Mouse (Mus musculus) bone marrow macrophage, adult 2 months (primary cell): Measurements from ENCODE around the gene Gabbr2. TPM values are rescaled to one million over a fixed set of nuclear protein-coding genes. Genes with fewer than 3 reads are reported as not detected.
A peak's percentile ranks its signal among the peaks of the same experiment; 100 is the strongest.
"Not testable (repeated sequence)": the region's sequence is repeated elsewhere in the genome, so short reads cannot be mapped to it uniquely, and the experiment has no call there.

Experiments used
- H3K27ac ChIP-seq: 2 replicates; pipeline ENCODE4 v1.5.1; 2012; ENCODE audit warnings: low read depth, low read length; ENCODE audit not compliant: insufficient read depth
- H3K4me1 ChIP-seq: 2 replicates; pipeline ENCODE4 v1.6.1; 2012; ENCODE audit warnings: low read length; ENCODE audit not compliant: control insufficient read depth, insufficient read depth
- H3K4me3 ChIP-seq: 2 replicates; pipeline ENCODE4 v1.5.1; 2012; ENCODE audit warnings: mild to moderate bottlenecking, low read length, moderate library complexity; ENCODE audit not compliant: insufficient read depth
- CTCF ChIP-seq: IDR thresholded peaks from 2 replicates; pipeline ENCODE4 v1.5.1; 2012; ENCODE audit warnings: low read depth, mild to moderate bottlenecking, low read length, moderate library complexity
- POLR2A ChIP-seq: IDR thresholded peaks from 2 replicates; pipeline ENCODE4 v1.6.1; 2012; ENCODE audit warnings: mild to moderate bottlenecking, low read depth, low read length, borderline replicate concordance
- polyA plus RNA-seq: library from polyadenylated mRNA; stranded (reverse); fragments of >200 nt; gene quantifications from 2 replicates; pipeline ENCODE4 v1.2.4, GENCODE M21; 2012; ENCODE audit not compliant: missing spikeins, insufficient read depth, insufficient read length

Gabbr2 gene
- polyA plus RNA-seq, 1 experiment = 0.74 TPM

DNA sequence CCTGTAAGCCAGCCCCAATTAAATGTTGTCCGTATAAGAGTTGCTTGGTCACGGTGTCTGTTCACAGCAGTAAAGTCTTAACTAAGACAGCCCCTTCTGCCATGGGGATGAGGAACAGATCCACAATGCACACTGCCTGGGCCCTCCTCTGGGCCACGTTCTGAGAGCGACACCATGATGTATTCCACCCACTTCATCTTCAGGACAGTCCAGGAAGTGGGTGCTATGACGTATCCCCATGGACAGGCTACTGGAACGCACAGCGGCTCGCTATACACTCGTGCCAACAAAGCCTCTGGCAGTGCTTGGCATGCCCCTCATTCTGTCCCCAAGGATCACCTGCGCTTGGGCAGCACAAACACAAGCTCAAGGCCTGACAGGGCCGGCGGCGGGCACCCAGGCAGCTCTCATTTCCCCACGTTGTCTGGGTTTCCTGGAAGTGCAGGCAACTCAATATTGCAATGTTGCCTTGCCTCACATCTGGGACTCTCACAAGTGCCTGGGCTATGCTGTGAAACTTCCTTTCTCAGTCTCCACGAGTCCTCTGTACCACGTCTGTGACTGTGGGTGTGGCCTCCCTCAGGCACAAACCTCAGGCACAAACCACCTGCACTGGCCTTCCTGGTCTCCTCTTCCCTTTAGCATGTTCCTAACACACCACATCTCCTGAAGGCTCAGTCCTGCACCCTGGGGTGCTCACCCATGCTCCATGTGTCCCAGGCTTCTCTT, 355.8 kb downstream of the Gabbr2 start:
- TF ChIP-seq POLR2A (no peak), CTCF (no peak)
- Histone ChIP-seq H3K4me3 (no peak overlapping the region), H3K4me1 (peaks cover 8% of the 10 kb centered on the region), H3K27ac (no peak overlapping the region)

- H3K4me1 ChIP-seq = peaks cover 17% of the 10 kb centered on the region
- H3K27ac ChIP-seq = no peak overlapping the region
- TF ChIP-seq POLR2A (no peak), CTCF (no peak)
- H3K4me3 ChIP-seq = no peak overlapping the region
Observed at GRCm38 (mm10) chr4:46634881-46635280, 356.8 kb downstream of the Gabbr2 start.

DNA sequence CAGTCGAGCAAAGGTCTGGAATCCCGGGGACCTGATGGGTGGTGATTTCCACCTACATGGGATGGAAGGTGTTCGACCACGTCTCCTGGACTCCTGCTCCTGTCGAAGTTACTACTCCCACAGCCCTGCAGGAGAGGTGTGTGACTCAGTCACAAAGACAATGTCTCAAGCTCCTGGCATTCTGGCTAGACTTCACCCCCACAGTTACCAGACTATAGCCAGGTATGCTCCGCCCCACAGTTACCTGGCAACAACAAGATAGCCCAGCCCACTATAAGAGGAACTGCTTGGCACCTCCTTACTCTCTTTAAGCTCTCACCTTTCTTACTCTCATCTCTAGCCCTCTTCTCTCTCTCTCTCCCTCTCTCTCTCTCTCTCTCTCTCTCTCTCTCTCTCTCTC, 358.1 kb downstream of the Gabbr2 start:
- not testable (repeated sequence) for H3K4me3 ChIP-seq, H3K27ac ChIP-seq
- peaks cover 24% of the 10 kb centered on the region for H3K4me1 ChIP-seq

DNA sequence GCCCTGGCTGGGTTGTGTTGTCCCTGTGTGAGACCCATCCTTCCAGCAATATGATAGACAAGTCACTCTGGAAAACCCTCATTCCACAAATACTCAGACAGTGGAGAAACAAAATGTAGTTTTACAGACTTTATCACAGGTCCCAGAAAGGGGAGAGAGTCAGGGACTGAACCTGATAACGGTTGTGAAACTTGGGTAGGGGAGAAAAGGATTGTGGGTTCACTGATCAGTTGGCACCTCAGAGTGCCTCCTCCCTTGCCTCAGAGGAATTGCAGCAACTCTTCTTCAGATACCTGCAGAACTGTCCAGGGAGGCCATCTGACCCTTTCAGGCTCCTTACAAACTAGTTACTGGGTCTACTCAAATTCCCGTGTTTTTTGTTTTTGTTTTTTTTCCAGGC, 359.2 kb downstream of the Gabbr2 start:
- no peak overlapping the region for H3K27ac ChIP-seq
- H3K4me1 ChIP-seq = peaks cover 24% of the 10 kb centered on the region
- TF ChIP-seq POLR2A = no peak
- no peak overlapping the region for H3K4me3 ChIP-seq

- Histone ChIP-seq H3K27ac (no peak overlapping the region), H3K4me3 (no peak overlapping the region), H3K4me1 (peaks cover 29% of the 10 kb centered on the region)
- TF ChIP-seq CTCF (no peak), POLR2A (no peak)
Observed at GRCm38 (mm10) chr4:46630390-46630789, 361.3 kb downstream of the Gabbr2 start.

- TF ChIP-seq CTCF (no peak), POLR2A (no peak)
- Histone ChIP-seq H3K4me3 (no peak overlapping the region), H3K27ac (no peak overlapping the region), H3K4me1 (peaks cover 29% of the 10 kb centered on the region)
Observed at GRCm38 (mm10) chr4:46628873-46629272, 362.8 kb downstream of the Gabbr2 start.

GRCm38 (mm10) chr4:46628081-46628480, 363.6 kb downstream of the Gabbr2 start:
- Histone ChIP-seq H3K27ac (no peak overlapping the region), H3K4me1 (peaks cover 29% of the 10 kb centered on the region), H3K4me3 (no peak overlapping the region)
- TF ChIP-seq POLR2A (no peak), CTCF (no peak)

DNA sequence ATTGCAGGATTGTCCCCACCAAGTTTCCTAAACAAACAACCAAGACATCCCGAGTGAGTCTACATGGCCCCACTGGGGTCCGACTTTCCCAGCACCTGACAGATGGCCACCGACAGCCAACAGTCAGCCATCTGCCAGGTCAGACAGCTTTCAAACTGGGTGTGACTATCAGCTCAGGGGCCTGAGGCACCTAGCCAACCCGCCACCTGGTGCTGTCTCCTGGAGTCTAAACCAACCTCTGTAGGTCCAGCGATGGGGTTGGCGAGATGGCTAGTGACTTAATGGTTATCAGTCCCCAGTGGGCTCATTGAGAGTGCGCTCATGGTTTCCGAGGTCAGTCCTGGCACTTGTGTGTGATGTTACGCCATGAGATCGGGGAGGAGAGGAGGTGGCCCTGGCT, 366.6 kb downstream of the Gabbr2 start:
- Histone ChIP-seq H3K4me3 (no peak overlapping the region), H3K4me1 (peaks cover 21% of the 10 kb centered on the region), H3K27ac (no peak overlapping the region)
- TF ChIP-seq CTCF (no peak), POLR2A (no peak)

DNA sequence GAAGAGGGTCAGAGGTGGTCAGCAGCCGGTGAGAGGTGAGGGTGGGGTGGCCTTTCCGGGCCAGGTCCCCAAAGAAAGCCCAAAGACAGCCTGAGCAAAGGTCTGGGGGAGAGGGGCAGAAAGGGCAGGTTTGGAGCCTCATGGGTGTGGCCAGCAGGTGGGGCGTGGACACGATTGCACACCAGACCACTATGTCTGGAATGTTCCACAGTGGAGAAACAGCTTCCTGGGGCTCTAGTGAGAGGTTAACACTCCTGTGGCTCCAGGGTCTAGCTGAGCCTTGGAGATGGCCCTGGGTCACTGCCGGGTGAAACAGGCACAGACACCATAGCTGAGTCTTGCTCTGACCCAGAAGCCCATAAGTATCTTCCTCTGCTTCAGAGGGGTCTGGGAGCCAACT, 368.7 kb downstream of the Gabbr2 start:
- no peak overlapping the region for H3K4me3 ChIP-seq
- H3K27ac ChIP-seq = no peak overlapping the region
- no peak for TF ChIP-seq POLR2A
- no peak for TF ChIP-seq CTCF
- H3K4me1 ChIP-seq = peaks cover 12% of the 10 kb centered on the region

- Histone ChIP-seq H3K27ac (no peak overlapping the region), H3K4me1 (peaks cover under 1% of the 10 kb centered on the region), H3K4me3 (no peak overlapping the region)
- TF ChIP-seq CTCF (no peak), POLR2A (no peak)
Observed at GRCm38 (mm10) chr4:46620946-46621345, 370.7 kb downstream of the Gabbr2 start.

GRCm38 (mm10) chr4:46620330-46620729, 371.3 kb downstream of the Gabbr2 start:
- Histone ChIP-seq H3K27ac (no peak overlapping the region), H3K4me1 (no peaks in the 10 kb centered on the region), H3K4me3 (no peak overlapping the region)
- TF ChIP-seq POLR2A = no peak

DNA sequence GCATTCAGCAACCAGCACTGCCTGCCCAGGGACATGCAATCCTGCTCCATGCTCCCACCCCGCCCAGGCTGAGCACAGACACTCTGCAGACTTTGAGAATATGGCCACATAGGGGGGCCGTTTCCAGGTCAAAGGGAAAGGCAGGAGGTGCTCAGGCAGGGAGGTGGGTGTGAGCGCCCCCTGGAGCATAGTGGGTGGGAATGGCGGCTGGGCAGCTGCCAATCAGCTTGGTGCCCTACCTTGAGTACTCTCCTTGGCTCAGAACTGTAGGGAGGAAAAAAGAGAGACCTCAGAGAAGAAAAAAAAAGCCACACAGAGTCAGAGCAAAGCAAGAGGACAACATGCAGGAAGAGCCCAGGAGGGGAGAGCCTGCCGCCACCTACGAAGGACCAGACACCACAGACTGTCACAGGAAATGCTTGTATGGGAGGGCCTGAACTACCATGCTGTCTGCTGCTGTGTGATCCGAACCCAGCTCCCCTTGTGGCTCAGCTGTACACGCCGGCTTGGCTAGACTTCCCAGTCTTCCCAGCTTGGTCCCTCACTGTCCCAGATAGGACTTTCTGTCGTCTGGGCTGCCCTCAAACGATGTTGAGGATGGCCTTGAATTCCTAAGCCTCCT, 373.4 kb downstream of the Gabbr2 start:
- no peak for TF ChIP-seq POLR2A
- peak; percentile 32; the same call in 1 of the 2 replicates for TF ChIP-seq CTCF
- Histone ChIP-seq H3K27ac (no peak overlapping the region), H3K4me3 (no peak overlapping the region), H3K4me1 (no peaks in the 10 kb centered on the region)
